Mouse (Mus musculus) gastrocnemius, adult 2 months (tissue): ENCODE measurements at regions not wholly inside any gene's neighbourhood (a gene's known extent, or its start where the extent isn't known, plus 50 kb on each side); places are given as distances from the start of the nearest gene placed in this dataset.

ENCODE experiments used
- DNase-seq: peaks from one replicate; pipeline ENCODE4 v3.0.0; 2022
- H3K27ac ChIP-seq: fragments of 200-600 bp; 2 replicates; pipeline ENCODE4 v1.8.1; 2022; ENCODE audit warnings: mild to moderate bottlenecking
- H3K4me3 ChIP-seq: fragments of 200-600 bp; 2 replicates; pipeline ENCODE4 v1.8.1; 2022; ENCODE audit warnings: mild to moderate bottlenecking, moderate library complexity
- CTCF ChIP-seq: fragments of 200-600 bp; IDR thresholded peaks from 2 replicates; pipeline ENCODE4 v1.8.1; 2022; ENCODE audit warnings: antibody characterized with exemption, mild to moderate bottlenecking, moderate library complexity
- intact Hi-C: fragments of 180-260 bp; cut with DNase I; formaldehyde crosslinking; loops from one replicate; pipeline ENCODE4 v1.15.1; 2025

DNA sequence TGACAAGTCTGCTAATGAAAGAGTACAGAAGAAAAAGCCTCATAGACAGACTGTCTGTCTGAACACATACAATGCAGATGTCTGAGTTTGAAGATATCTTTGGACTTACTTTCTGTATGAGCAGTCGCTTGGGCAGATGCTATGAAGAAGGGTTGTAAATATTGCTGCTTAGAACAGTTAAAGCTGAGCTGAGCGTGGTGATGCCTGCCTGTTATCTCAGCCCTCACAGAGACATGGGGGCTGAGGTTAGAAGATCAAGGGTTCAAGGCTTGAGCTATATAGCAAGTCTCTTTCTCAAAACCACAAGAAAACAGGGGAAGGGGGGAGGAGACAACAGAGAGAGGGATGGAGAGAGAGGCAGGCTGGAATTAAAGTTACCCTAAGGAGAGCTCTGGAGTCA, 234.6 kb upstream of the Satb1 start:
- intact Hi-C loops, result no loop called here
- TF ChIP-seq CTCF, result no peak

GRCm38 (mm10) chr17:52064618-52065017, 231.5 kb upstream of the Satb1 start:
- TF ChIP-seq CTCF, result no peak
- Histone ChIP-seq H3K4me3 (no peak overlapping the region), H3K27ac (no peak overlapping the region)
- DNase-seq, result no peak
- intact Hi-C loops, result no loop called here

More for the DNA sequence above, 234.6 kb upstream of the Satb1 start:
- Histone ChIP-seq H3K27ac (no peak overlapping the region), H3K4me3 (no peak overlapping the region)
- no peak for DNase-seq

DNA sequence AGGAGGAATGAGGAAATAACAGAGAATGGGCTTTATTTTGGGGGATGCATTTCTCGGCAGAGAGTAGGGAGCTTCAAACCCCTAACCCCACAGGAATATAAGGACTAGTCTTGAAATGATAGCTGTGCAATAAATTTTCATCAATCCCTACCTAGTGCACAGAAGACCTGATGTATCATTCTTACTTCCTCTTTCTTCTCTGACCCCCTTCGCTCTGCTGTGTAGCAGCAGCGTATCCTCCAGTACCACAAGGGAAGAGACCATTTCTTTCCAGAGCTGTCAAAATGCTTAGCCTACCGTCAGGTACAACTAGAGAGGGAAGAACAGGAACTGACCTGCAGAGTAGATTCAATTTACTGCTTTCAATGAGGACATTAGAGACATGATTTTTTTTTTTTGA, 230.0 kb upstream of the Satb1 start:
- no peak overlapping the region for H3K27ac ChIP-seq
- DNase-seq, result no peak
- intact Hi-C loops, result no loop called here
- H3K4me3 ChIP-seq, result no peak overlapping the region
- no peak for TF ChIP-seq CTCF

DNA sequence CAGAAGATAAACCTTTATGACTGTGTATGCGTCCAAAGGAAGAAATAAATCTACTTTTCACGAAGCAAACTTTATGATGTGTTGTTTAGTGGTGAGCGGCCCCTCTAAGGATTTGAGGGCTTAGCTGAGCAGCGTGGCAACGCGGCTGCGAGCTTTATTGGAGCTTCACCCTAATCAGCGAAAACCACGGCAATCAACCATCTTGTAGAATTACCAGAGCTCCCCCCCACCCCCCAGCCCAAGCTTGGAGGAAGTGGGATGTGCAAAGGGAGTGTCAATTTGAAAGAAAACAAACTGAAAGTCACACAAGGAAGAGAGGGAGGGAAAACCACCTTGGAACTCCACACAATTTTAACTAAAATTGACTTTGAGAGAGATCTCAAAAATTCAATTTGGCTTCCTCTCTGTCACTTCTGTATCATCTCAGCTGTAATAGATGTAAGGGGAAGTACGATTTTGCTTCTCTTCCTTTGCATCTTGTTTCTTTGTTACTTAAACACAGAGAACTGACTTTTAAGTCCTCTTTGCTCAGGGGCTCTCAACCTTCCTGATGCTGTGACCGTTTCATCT, 229.1 kb upstream of the Satb1 start:
- no peak for TF ChIP-seq CTCF
- no peak overlapping the region for H3K4me3 ChIP-seq
- no peak overlapping the region for H3K27ac ChIP-seq
- DNase-seq, result no peak
- intact Hi-C loops, result no loop called here

DNA sequence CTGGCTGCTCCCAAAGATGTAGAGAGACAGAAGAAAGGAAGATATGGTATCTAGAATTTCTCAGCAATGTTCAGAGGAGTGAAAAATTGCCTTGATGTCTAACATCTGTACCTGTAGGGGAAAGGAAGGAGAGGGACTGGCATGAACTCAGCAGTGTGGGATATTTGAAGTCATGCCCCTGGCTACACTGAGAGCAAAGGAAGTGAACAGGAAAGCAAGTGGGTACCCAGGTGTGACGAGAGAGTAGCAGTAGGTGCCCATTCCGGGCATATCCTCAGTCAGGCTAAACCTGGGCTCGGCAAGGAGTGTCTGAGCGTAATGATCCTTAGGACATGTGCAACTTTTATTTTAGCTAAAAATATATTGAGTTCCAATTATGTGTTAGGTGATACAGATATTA, 203.4 kb upstream of the Satb1 start:
- no peak for DNase-seq
- no peak for TF ChIP-seq CTCF
- intact Hi-C loops, result no loop called here
- Histone ChIP-seq H3K4me3 (no peak overlapping the region), H3K27ac (no peak overlapping the region)

DNA sequence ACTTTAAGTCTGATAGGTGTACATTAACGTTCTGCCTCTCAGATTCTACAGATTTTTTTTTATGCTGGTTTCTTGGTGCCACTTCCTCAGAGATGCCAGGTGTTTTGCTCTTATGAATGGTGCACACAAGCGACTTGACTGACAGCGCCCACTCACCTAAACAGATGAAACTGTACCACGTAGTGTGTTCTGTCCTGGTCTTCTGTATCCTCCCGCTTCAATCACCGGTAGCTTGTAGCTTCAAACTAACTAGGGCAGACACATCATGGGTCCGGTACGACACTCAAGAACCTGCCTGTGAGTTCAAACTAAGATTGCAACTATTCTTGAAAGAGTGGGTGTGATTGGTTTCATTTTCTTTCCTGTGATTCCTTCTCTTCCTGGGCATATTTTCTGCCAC, 198.0 kb upstream of the Satb1 start:
- TF ChIP-seq CTCF, result no peak
- no peak for DNase-seq
- Histone ChIP-seq H3K4me3 (no peak overlapping the region), H3K27ac (no peak overlapping the region)
- intact Hi-C loops, result no loop called here

DNA sequence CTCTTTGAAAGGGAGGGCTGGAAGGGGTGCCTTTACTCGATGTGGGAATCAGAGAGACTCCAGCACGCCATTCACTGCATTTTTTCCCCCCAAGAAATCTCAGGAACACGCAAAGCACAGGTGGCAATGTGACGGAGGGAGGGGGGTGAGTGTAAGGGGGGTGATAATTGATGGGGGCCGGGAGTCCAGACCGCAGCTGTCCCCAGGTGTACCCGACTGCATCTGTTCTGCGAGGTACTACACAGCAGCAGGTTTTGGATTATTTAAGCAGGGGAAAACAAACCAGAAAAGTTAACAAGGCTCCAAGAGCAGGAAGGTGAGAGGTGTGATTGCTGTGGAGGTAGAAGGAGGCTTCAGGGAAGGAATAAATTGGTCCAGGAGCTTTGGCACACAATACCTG, 153.8 kb upstream of the Satb1 start:
- intact Hi-C loops, result no loop called here
- no peak for TF ChIP-seq CTCF
- DNase-seq, result no peak

DNA sequence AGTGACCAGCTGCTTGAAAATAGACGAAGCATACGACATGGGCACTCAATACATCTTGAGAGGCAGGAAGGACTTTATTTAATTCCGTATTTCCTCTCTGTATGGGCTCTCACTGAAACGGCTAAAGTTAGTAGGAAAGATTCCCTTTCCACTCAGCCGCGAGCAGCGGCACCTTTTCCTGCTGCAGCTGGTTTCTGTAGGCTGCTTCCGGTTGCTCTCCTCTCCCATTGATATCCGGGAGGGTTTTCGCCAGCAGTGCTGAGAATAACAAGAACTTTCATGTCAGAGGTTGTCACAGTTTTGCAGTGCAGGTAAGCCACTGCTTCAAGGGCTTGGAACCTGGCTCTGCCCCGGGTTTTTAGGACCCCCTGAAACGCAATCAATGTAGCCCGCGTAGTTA, 153.1 kb upstream of the Satb1 start:
- intact Hi-C loops, result no loop called here
- Histone ChIP-seq H3K27ac (no peak overlapping the region), H3K4me3 (no peak overlapping the region)
- no peak for DNase-seq
- TF ChIP-seq CTCF, result no peak

More for the DNA sequence above, 153.8 kb upstream of the Satb1 start:
- Histone ChIP-seq H3K27ac (no peak overlapping the region), H3K4me3 (no peak overlapping the region)

- intact Hi-C loops, result no loop called here
These were observed 146.0 kb upstream of the Satb1 start for GRCm38 (mm10) chr17:51979126-51979525.

GRCm38 (mm10) chr17:51971444-51971843, 138.4 kb upstream of the Satb1 start:
- no peak for DNase-seq
- intact Hi-C loops, result no loop called here
- Histone ChIP-seq H3K27ac (no peak overlapping the region), H3K4me3 (no peak overlapping the region)
- peak; percentile 49 for TF ChIP-seq CTCF

More at GRCm38 (mm10) chr17:51979126-51979525, 146.0 kb upstream of the Satb1 start:
- no peak for DNase-seq
- no peak overlapping the region for H3K27ac ChIP-seq
- no peak overlapping the region for H3K4me3 ChIP-seq
- TF ChIP-seq CTCF, result no peak

DNA sequence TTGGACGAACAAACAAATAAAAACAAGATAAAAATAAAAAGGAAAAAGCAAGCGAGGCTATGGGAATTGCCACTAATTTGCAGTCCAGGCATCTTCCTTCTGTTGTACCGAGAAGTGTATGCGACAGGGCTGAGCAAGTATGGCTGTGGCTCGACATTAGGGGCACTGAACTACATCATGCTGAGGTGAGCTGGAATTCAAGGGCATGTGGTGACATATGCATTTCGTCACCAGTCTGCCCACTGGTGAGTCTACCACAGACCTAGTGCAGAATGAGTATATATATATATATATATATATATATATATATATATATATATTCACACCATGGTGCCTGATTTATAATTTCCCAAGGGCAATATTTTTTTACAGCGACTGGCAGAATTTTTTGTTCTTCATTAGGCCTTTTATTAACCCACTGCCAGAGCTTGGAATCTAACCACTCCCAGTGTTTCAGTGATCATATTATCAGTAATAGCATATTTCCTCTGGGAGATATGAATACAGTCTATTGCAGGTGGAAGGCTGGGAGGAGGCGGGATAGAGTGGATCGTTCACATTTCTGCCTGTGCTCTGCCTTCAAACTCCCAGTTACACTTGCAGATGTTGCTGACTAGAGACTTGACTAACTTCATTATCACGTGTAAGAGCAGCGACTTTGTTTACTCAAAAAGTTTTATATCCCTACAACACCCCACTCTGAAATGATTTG, 133.6 kb upstream of the Satb1 start:
- DNase-seq, result no peak
- no peak for TF ChIP-seq CTCF
- Histone ChIP-seq H3K27ac (no peak overlapping the region), H3K4me3 (no peak overlapping the region)
- intact Hi-C loops, result no loop called here

DNA sequence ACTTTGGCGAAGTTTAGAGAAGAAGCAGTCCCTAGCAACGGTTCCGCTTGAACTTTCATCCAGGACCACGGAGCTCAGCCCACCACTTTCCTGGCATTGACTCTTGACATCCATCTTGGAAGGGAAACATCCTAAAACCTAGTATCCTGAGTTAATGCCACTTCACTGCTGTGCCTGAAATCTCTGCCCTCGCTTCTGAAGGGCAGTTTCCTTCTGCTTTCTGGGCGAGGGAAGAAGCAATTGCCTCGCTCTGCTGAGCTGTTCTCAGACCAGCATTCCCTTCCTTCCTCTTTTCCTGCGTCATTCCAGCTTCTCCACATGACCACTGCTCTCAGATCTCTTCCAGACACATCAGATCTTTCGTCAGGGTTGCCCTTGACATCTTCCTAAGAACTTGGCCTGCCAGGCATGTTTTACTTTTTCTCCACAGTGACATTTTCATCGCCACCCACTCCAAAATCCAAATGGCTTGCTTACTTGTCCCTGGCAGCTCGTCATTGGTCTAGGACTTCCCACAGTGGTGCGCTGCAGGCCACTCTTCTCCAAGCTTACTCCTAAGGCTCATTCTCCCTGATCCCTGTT, 129.5 kb upstream of the Satb1 start:
- Histone ChIP-seq H3K27ac (no peak overlapping the region), H3K4me3 (no peak overlapping the region)
- no peak for DNase-seq
- intact Hi-C loops, result no loop called here
- TF ChIP-seq CTCF, result no peak

GRCm38 (mm10) chr17:51961337-51961736, 128.2 kb upstream of the Satb1 start:
- no peak for TF ChIP-seq CTCF
- H3K27ac ChIP-seq, result no peak overlapping the region
- intact Hi-C loops, result no loop called here

GRCm38 (mm10) chr17:51956275-51956674, 123.2 kb upstream of the Satb1 start:
- Histone ChIP-seq H3K27ac (no peak overlapping the region), H3K4me3 (no peak overlapping the region)
- TF ChIP-seq CTCF, result no peak
- intact Hi-C loops, result no loop called here
- no peak for DNase-seq

More at GRCm38 (mm10) chr17:51961337-51961736, 128.2 kb upstream of the Satb1 start:
- no peak for DNase-seq
- H3K4me3 ChIP-seq, result no peak overlapping the region
